Mouse (Mus musculus) adrenal gland, postnatal 4 days (tissue): ENCODE measurements around the gene Slc2a2. TPM values are rescaled to one million over a fixed set of nuclear protein-coding genes. Genes with fewer than 3 reads are reported as not detected.
"Not testable (repeated sequence)": the region's sequence is repeated elsewhere in the genome, so short reads cannot be mapped to it uniquely, and the experiment has no call there.

Experiments
- DNase-seq, 2 experiments: peaks; one replicate each; pipeline ENCODE4 v3.0.0; 2021 to 2022; ENCODE audit warnings: low spot score in 2 of 2, mixed read lengths in 2 of 2
- total RNA-seq, 2 experiments: library from RNA; stranded (reverse); gene quantifications; 2 replicates each; pipeline ENCODE4 v1.2.3; 2021

The Slc2a2 gene
- total RNA-seq, 2 experiments from 2014 or later: 11.2 to 22.3 TPM

DNA sequence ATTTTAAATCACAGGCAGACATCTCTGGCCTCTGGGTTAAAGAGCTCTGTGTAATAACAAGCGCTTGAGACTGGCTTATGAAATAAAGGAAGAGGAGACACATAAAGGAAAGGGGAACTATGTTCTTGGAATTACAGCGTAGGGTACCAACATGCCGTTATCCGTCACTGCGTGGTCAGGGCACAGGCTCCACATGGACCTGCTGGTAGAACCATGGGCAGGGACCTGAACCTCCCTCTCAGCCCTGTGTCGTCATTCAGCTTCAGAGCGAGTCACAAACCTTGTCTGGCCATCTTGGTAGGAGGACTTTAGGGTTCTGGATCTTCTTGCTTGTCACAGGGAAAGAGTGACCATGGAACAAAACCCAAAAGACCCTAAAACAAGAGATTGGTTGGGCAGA lies 28.7 kb downstream of the Slc2a2 start:
- no peak for DNase-seq

DNA sequence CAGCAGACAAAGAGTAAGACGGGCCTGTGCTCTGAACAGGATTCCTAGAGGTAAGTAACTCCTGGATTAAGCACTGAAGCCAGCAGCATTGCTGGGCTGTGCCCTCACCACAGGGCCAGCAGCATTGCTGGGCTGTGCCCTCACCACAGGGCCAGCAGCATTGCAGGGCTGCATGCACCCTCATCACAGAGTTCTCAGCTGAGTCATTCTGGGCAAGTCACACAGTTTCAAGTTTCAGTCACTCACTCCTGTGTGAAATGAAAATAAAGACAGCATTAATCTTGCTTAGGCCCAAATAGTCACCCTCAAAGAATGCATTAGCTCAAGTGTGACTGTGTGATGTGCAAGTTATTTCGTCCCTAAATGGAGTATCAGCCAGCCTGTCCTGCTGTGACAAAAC lies 37.0 kb downstream of the Slc2a2 start:
- DNase-seq: no peak

- DNase-seq: no peak
These were observed 39.3 kb downstream of the Slc2a2 start for GRCm38 (mm10) chr3:28736981-28737380.

DNA sequence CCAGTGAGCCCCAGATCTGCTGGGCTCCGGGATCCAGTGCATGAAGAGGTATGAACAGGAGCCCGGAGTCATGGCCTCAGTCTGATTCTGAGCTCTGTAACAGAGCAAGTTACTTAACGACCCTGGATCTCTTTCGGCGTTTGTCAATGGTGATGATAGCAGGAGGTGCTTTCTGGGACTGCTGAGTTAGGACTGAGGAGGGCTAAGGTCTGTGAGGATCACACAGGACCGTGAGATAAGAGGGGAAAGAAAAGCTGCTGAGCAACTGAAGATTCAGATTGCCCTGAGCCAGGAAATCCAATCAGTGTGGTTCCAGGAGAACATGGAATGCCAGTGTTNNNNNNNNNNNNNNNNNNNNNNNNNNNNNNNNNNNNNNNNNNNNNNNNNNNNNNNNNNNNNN lies 42.6 kb downstream of the Slc2a2 start:
- DNase-seq: no peak

DNA sequence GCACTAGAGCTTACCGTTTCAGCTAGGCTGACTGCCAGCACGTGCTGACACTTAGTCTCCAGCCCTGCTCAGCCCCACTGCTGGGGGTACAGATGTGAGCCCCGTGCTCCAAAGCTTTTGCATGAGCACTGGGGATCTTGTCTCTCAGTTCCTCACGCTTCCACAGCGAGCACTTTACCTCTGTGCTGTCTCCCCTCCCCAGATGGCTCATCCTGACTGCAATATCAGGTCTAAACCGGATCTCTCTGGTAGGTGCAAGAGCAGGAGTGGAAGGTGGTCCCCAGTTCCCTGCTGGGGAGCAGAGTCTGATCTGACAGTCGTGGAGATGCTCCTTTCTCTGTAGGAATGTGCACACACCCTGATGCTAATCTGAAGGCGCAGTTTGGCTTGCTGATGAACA lies 45.5 kb downstream of the Slc2a2 start:
- no peak for DNase-seq

DNA sequence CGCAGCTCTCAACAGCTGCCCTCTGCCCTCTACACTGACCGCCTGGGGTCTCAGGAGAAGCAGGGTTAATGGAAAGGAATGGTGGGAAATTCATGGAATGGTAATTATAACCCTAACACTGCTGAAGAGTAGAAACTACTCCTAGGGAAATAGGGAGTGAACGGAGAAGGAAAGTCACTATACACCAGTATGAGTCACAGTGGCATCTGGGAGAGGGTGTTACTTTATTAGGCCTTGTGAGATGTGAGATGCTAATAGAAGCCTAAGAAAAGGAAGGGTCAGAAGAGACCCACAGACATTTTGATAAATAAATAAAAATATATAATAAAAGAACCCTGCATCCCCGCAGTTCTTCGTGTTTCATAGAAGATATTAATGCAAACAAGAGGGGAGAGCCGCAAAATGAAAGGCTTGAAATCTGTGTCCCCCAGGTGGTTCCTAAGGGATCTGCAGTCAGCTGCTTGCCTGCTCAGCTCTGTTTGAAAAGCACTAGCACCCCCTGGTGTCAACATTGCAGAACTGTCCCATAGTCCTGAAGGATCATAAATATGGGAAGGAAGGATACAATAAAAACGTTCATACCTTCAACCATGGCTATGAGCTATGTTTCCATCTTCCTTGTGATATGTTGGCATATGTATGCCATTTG lies 48.3 kb downstream of the Slc2a2 start:
- peak; percentile 24 to 54 for DNase-seq

GRCm38 (mm10) chr3:28748151-28748550 lies 50.4 kb downstream of the Slc2a2 start:
- no peak for DNase-seq

GRCm38 (mm10) chr3:28748956-28749355 lies 51.3 kb downstream of the Slc2a2 start:
- DNase-seq: no peak

DNA sequence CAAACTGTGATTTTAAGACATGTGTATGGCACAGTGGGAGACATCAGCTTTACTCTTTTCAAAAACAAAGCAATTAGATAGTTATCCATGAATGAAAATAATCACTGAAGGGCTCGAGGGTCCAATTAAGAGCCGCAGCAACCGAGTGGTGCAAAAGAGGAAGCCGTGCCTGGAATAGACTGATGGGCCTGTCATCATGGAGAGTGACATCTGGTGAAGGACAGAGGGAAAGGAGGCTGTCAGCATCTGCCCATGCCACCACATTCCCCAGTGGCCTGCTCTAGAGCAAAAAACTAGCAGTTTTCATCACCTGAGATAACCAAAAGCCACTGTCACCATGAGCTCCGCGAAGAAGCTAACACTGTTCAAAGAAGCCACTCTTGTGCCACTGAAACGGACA lies 57.8 kb downstream of the Slc2a2 start:
- no peak for DNase-seq

GRCm38 (mm10) chr3:28761225-28761789 lies 63.6 kb downstream of the Slc2a2 start:
- DNase-seq: no peak

DNA sequence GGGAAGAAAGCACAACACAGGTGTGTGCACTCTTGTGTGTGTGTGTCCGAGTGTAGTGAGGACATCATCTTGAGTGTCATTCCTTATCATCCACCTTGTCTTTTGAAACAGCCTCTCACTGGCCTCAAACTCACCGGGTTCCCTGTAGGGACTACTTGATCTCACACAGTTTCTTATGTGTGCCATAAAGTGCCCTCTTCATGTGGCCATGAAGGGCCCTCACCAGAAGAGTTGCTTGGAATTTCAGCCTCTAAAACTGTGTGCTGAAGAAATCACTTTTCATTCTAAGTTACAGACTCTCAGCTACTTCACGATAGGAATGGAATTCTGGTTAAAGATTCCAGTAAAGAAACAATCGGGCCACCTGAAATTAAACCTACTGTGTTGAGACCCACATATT lies 69.2 kb downstream of the Slc2a2 start:
- no peak for DNase-seq

- no peak for DNase-seq
These were observed 70.5 kb downstream of the Slc2a2 start for GRCm38 (mm10) chr3:28768222-28768621.

- DNase-seq: not testable (repeated sequence)
These were observed 75.2 kb downstream of the Slc2a2 start for GRCm38 (mm10) chr3:28772919-28773318.

GRCm38 (mm10) chr3:28775361-28775760 lies 77.7 kb downstream of the Slc2a2 start:
- DNase-seq: no peak

DNA sequence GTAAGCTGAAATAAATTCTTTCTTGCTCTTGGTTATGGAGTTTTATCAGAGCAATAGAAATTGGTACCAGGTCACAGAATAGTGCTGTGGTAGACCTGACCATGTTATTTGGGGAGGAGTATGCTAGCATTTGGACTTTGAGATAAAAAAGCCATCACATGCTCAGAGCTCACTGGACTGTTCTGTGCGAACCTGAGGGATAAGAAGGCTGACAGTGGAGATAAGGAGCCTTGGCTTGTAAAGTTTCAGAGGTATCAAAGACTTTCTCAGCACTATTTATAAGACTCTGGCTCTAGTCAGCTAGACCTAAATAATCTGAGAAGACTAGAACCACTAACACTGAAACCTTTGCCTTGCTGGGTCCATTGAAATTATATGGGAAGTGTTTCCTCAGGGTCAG lies 78.3 kb downstream of the Slc2a2 start:
- DNase-seq: no peak

DNA sequence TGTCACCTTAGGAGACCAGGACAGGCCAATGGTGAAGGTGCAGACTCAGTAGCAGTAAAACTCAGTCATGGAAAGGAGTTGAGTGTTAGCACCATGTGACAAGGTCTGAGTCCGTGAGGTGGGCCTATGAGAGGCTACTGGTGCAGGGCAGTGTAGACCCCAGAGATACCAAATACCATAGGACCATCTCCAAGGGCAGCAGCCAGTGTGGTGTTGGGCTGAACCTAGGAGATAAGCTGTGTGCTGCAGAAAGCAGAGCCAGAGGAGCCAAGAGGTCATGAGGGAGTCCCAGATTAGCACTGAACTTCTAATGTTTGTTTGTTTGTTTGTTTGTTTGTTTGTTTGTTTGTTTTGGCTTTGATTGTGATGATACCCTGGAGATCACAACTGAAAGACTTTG lies 78.8 kb downstream of the Slc2a2 start:
- no peak for DNase-seq

- DNase-seq: no peak
These were observed 82.8 kb downstream of the Slc2a2 start for GRCm38 (mm10) chr3:28780511-28780910.

Other genes starting within 250 kb of the Slc2a2 start
- 1 to 10 TPM; 4.6 to 5.9 TPM for gene Eif5a2, start 83.4 kb downstream of the Slc2a2 start, total RNA-seq
- gene Rpl22l1, start 107.5 kb downstream of the Slc2a2 start, total RNA-seq: 100 to 1,000 TPM; 283 to 296 TPM
- gene Gm1527, start 194.7 kb downstream of the Slc2a2 start, total RNA-seq: under 1 TPM in 1 of 2 experiments, not detected in 1; 0.14 TPM